9 mouse cellular contexts compared by ENCODE assay signal in genomic region chr19:5561252-5561790, GRCm38 (mm10). TPM values are rescaled to one million over a fixed set of nuclear protein-coding genes. Genes with fewer than 3 reads are reported as not detected.
DNase-seq lines count a peak whose midpoint lies in the region; ATAC-seq lines count a peak whose summit lies in the region.
"Had no signal": no experiment of that assay in that cellular context is flagged by ENCODE, and none has a peak within 500 bp of the region (broad histone marks: within the 10 kb centered on the region; RNA-seq: fewer than 3 reads in every experiment).

No protein-coding gene starts in this region.

- no peak overlapping the region for H3K27ac ChIP-seq in brown adipose tissue, adult 24 weeks (replicated peaks; ENCODE audit: low read depth, low read length)
- peak overlapping the region; percentile 70 for H3K27ac ChIP-seq in embryonic facial prominence, embryonic 15.5 days (replicated peaks)
- H3K27ac ChIP-seq in midbrain, embryonic 11.5 days (ENCODE audit: low read depth, low read length), result no peak overlapping the region

- H3K9me3 ChIP-seq in embryonic facial prominence, embryonic 15.5 days (replicated peaks), result no peaks in the 10 kb centered on the region
- H3K9me3 ChIP-seq in midbrain, embryonic 11.5 days (ENCODE audit: control insufficient read depth, low read length), result no peaks in the 10 kb centered on the region

- WGBS in embryonic facial prominence, embryonic 15.5 days, result 15% methylated on average over 10 of the region's 10 CpGs
- WGBS in midbrain, embryonic 11.5 days, result 20% methylated on average over 10 of the region's 10 CpGs

- DNase-seq in kidney, adult 9 months, result peak; percentile 90
- DNase-seq in midbrain, embryonic 11.5 days (ENCODE audit: low spot score, missing footprints), result peak; percentile 83
- DNase-seq in left cerebral cortex, adult 18-20 months (ENCODE audit: low spot score in 2 of 2), result no peak
- no peak for DNase-seq in adrenal gland, postnatal 4 days (ENCODE audit: low spot score in 2 of 2)
- DNase-seq in layer of hippocampus, adult 11-12 months (ENCODE audit: low spot score), result no peak
- no peak for DNase-seq in thymus, adult 18-20 months
- DNase-seq: right cerebral cortex, postnatal 25 days had no signal

- peak overlapping the region; percentile 71 for H3K4me2 ChIP-seq in embryonic facial prominence, embryonic 15.5 days (replicated peaks)
- H3K4me2 ChIP-seq in midbrain, embryonic 11.5 days, result no peak overlapping the region

- H3K27me3 ChIP-seq in embryonic facial prominence, embryonic 15.5 days, result peaks cover 73% of the 10 kb centered on the region
- peaks cover 60% of the 10 kb centered on the region for H3K27me3 ChIP-seq in midbrain, embryonic 11.5 days (ENCODE audit: control insufficient read depth, insufficient read depth, low read length)

- ATAC-seq in embryonic facial prominence, embryonic 15.5 days (ENCODE audit: insufficient number of reproducible peaks, low FRiP score, low TSS enrichment, low read depth), result no peak
- ATAC-seq in midbrain, embryonic 11.5 days (ENCODE audit: low FRiP score), result no peak

- H3K9ac ChIP-seq in embryonic facial prominence, embryonic 15.5 days, result peak overlapping the region; percentile 10; the same call in 1 of the 2 replicates
- no peak overlapping the region for H3K9ac ChIP-seq in midbrain, embryonic 11.5 days (ENCODE audit: low read length)

- H3K4me3 ChIP-seq in brown adipose tissue, adult 24 weeks (ENCODE audit: insufficient read depth, low read depth, low read length), result 0 out of 2 replicates have a peak overlapping the region, but pooled peaks have one; percentile 35
- H3K4me3 ChIP-seq in embryonic facial prominence, embryonic 15.5 days (replicated peaks), result peak overlapping the region; percentile 48
- no peak overlapping the region for H3K4me3 ChIP-seq in midbrain, embryonic 11.5 days (ENCODE audit: low read depth, low read length)

- no peaks in the 10 kb centered on the region for H3K36me3 ChIP-seq in embryonic facial prominence, embryonic 15.5 days
- no peaks in the 10 kb centered on the region for H3K36me3 ChIP-seq in midbrain, embryonic 11.5 days (ENCODE audit: control insufficient read depth, insufficient read depth, low read length)

- H3K4me1 ChIP-seq in brown adipose tissue, adult 24 weeks (ENCODE audit: control insufficient read depth, insufficient read depth, insufficient read length, low read length), result peaks cover 8% of the 10 kb centered on the region; the same call in 1 of the 2 replicates
- peaks cover 22% of the 10 kb centered on the region for H3K4me1 ChIP-seq in embryonic facial prominence, embryonic 15.5 days
- peaks cover 11% of the 10 kb centered on the region for H3K4me1 ChIP-seq in midbrain, embryonic 11.5 days (ENCODE audit: control insufficient read depth, insufficient read depth, low read length)

RNA-seq across cellular contexts. Expression of gene Ovol1, which starts 0.9 kb away (rescaled TPM):
- not detected in 2 replicates for polyA plus RNA-seq in brown adipose tissue, adult 24 weeks (2012; ENCODE audit: insufficient read depth, insufficient read length, missing spikeins)
- polyA plus RNA-seq in embryonic facial prominence, embryonic 15.5 days (2015; fragmentation: Nextera tagmentation; extraction: Ambion mirVana), result 22.1 and 23.3 TPM in 2 replicates
- polyA plus RNA-seq in midbrain, embryonic 11.5 days (2014; fragmentation: Nextera tagmentation; extraction: Ambion mirVana), result 0.18 TPM in 1 of 2 replicates, not detected in the other
- total RNA-seq in left cerebral cortex, adult 18-20 months (2021), result not detected
- total RNA-seq in adrenal gland, postnatal 4 days (2021), result 1 to 10 TPM in 1 of 2 experiments, not detected in 1; 1.6 TPM

RNA-seq across cellular contexts. Expression of gene Ap5b1, which starts 6.5 kb away (rescaled TPM):
- 1.3 and 2.1 TPM in 2 replicates for polyA plus RNA-seq in brown adipose tissue, adult 24 weeks (2012; ENCODE audit: insufficient read depth, insufficient read length, missing spikeins)
- 5.2 and 5.7 TPM in 2 replicates for polyA plus RNA-seq in embryonic facial prominence, embryonic 15.5 days (2015; fragmentation: Nextera tagmentation; extraction: Ambion mirVana)
- 1.0 and 1.5 TPM in 2 replicates for polyA plus RNA-seq in midbrain, embryonic 11.5 days (2014; fragmentation: Nextera tagmentation; extraction: Ambion mirVana)
- total RNA-seq in left cerebral cortex, adult 18-20 months (2021), result 1 to 10 TPM; 5.7 to 6.1 TPM
- 1 to 10 TPM; 6.0 to 8.9 TPM for total RNA-seq in adrenal gland, postnatal 4 days (2021)

RNA-seq across cellular contexts. Expression of gene Rnaseh2c, which starts 40.4 kb away (rescaled TPM):
- polyA plus RNA-seq in brown adipose tissue, adult 24 weeks (2012; ENCODE audit: insufficient read depth, insufficient read length, missing spikeins), result 55.5 and 74.0 TPM in 2 replicates
- 122 and 126 TPM in 2 replicates for polyA plus RNA-seq in embryonic facial prominence, embryonic 15.5 days (2015; fragmentation: Nextera tagmentation; extraction: Ambion mirVana)
- 157 and 173 TPM in 2 replicates for polyA plus RNA-seq in midbrain, embryonic 11.5 days (2014; fragmentation: Nextera tagmentation; extraction: Ambion mirVana)
- 10 to 100 TPM; 83.1 to 83.4 TPM for total RNA-seq in left cerebral cortex, adult 18-20 months (2021)
- 100 to 1,000 TPM; 109 to 110 TPM for total RNA-seq in adrenal gland, postnatal 4 days (2021)

RNA-seq across cellular contexts. Expression of gene Kat5, which starts 48.7 kb away (rescaled TPM):
- 17.0 and 26.3 TPM in 2 replicates for polyA plus RNA-seq in brown adipose tissue, adult 24 weeks (2012; ENCODE audit: insufficient read depth, insufficient read length, missing spikeins)
- 49.4 and 52.3 TPM in 2 replicates for polyA plus RNA-seq in embryonic facial prominence, embryonic 15.5 days (2015; fragmentation: Nextera tagmentation; extraction: Ambion mirVana)
- polyA plus RNA-seq in midbrain, embryonic 11.5 days (2014; fragmentation: Nextera tagmentation; extraction: Ambion mirVana), result 36.9 and 40.0 TPM in 2 replicates
- total RNA-seq in left cerebral cortex, adult 18-20 months (2021), result 10 to 100 TPM; 92.6 to 96.3 TPM
- total RNA-seq in adrenal gland, postnatal 4 days (2021), result 10 to 100 TPM; 69.0 to 83.1 TPM

RNA-seq across cellular contexts. Expression of gene Snx32, which starts 51.0 kb away (rescaled TPM):
- 2.7 and 7.0 TPM in 2 replicates for polyA plus RNA-seq in brown adipose tissue, adult 24 weeks (2012; ENCODE audit: insufficient read depth, insufficient read length, missing spikeins)
- polyA plus RNA-seq in embryonic facial prominence, embryonic 15.5 days (2015; fragmentation: Nextera tagmentation; extraction: Ambion mirVana), result 10.7 and 11.7 TPM in 2 replicates
- 17.9 and 20.3 TPM in 2 replicates for polyA plus RNA-seq in midbrain, embryonic 11.5 days (2014; fragmentation: Nextera tagmentation; extraction: Ambion mirVana)
- total RNA-seq in left cerebral cortex, adult 18-20 months (2021), result 10 to 100 TPM; 88.3 TPM
- 10 to 100 TPM; 15.1 to 16.0 TPM for total RNA-seq in adrenal gland, postnatal 4 days (2021)

Comparison
In these comparisons a context has a peak if more than half of its experiments do, and no peak if none do; other contexts are left out.
1. DNase-seq: peak in kidney, adult 9 months (single experiment) and midbrain, embryonic 11.5 days (single experiment); none in left cerebral cortex, adult 18-20 months (0 of 2), adrenal gland, postnatal 4 days (0 of 2), layer of hippocampus, adult 11-12 months (single experiment) and thymus, adult 18-20 months (0 of 2).
2. RNA of gene Ovol1, which starts 0.9 kb away (polyA plus RNA-seq): 22.1 to 23.3 TPM in embryonic facial prominence, embryonic 15.5 days; 0.18 TPM in midbrain, embryonic 11.5 days and not detected in brown adipose tissue, adult 24 weeks; every median in the first group is over 10 times any median in the second.